Mouse (Mus musculus): ENCODE data around the gene Utrn. TPM values are rescaled to one million over a fixed set of nuclear protein-coding genes. Genes with fewer than 3 reads are reported as not detected.

Gene Utrn
- total and polyA plus RNA-seq, 3 experiments, result 9.4 to 115 (median 71.5) TPM

GRCm38 (mm10) chr10:12726041-12726608, 143.0 kb downstream of the Utrn start:
- H3K27me3 ChIP-seq (ENCODE audit: insufficient read depth, low read length), result no peaks in the 10 kb centered on the region
- DNase-seq (ENCODE audit: low spot score) (no peak), ATAC-seq (ENCODE audit: extremely low read depth, insufficient number of reproducible peaks, low FRiP score, poor library complexity, severe bottlenecking) (no peak)
- TF ChIP-seq POLR2AphosphoS5 (IDR thresholded peaks at IDR 0.05; ENCODE audit: insufficient replicate concordance, low read depth, low read length) (no peak), CTCF (IDR thresholded peaks at IDR 0.05; ENCODE audit: low read depth, low read length) (no peak), TAL1 (conservative IDR thresholded peaks at IDR 0.05; ENCODE audit: low read depth, low read length) (no peak), GATA2 (IDR thresholded peaks at IDR 0.05; ENCODE audit: borderline replicate concordance, low read depth, low read length) (no peak), GATA1 (IDR thresholded peaks at IDR 0.05; ENCODE audit: borderline replicate concordance, low read length) (no peak)
- H3K4me1 ChIP-seq (ENCODE audit: insufficient read depth, low read depth, low read length), result peaks cover 61% of the 10 kb centered on the region
- no peak overlapping the region for H3K4me3 ChIP-seq (ENCODE audit: low read depth, low read length)
- peaks cover 73% of the 10 kb centered on the region for H3K36me3 ChIP-seq (replicated peaks)
- H3K9me3 ChIP-seq (replicated peaks), result no peaks in the 10 kb centered on the region

GRCm38 (mm10) chr10:12724247-12725001, 144.7 kb downstream of the Utrn start:
- Histone ChIP-seq H3K4me3 (ENCODE audit: low read depth, low read length) (no peak overlapping the region; the same call in 1 of the 2 replicates), H3K36me3 (replicated peaks) (peaks cover 73% of the 10 kb centered on the region), H3K27me3 (ENCODE audit: insufficient read depth, low read length) (no peaks in the 10 kb centered on the region), H3K4me1 (ENCODE audit: insufficient read depth, low read depth, low read length) (peaks cover 62% of the 10 kb centered on the region), H3K9me3 (replicated peaks) (no peaks in the 10 kb centered on the region)
- TF ChIP-seq CTCF (IDR thresholded peaks at IDR 0.05; ENCODE audit: low read depth, low read length), result no peak
- no peak for TF ChIP-seq TAL1 (conservative IDR thresholded peaks at IDR 0.05; ENCODE audit: low read depth, low read length)
- no peak for TF ChIP-seq GATA2 (IDR thresholded peaks at IDR 0.05; ENCODE audit: borderline replicate concordance, low read depth, low read length)
- no peak for TF ChIP-seq POLR2AphosphoS5 (IDR thresholded peaks at IDR 0.05; ENCODE audit: insufficient replicate concordance, low read depth, low read length)
- ATAC-seq (ENCODE audit: extremely low read depth, insufficient number of reproducible peaks, low FRiP score, poor library complexity, severe bottlenecking) (no peak), DNase-seq (ENCODE audit: low spot score) (no peak)

- DNase-seq (ENCODE audit: low spot score) (peak; percentile 48), ATAC-seq (ENCODE audit: extremely low read depth, insufficient number of reproducible peaks, low FRiP score, poor library complexity, severe bottlenecking) (peak; percentile 90)
- Histone ChIP-seq H3K4me1 (ENCODE audit: insufficient read depth, low read depth, low read length) (peaks cover 63% of the 10 kb centered on the region), H3K36me3 (replicated peaks) (peaks cover 71% of the 10 kb centered on the region), H3K4me3 (ENCODE audit: low read depth, low read length) (no peak overlapping the region; the same call in 1 of the 2 replicates), H3K9me3 (replicated peaks) (no peaks in the 10 kb centered on the region), H3K27me3 (ENCODE audit: insufficient read depth, low read length) (no peaks in the 10 kb centered on the region)
- TF ChIP-seq POLR2AphosphoS5 (IDR thresholded peaks at IDR 0.05; ENCODE audit: insufficient replicate concordance, low read depth, low read length) (no peak), TAL1 (conservative IDR thresholded peaks at IDR 0.05; ENCODE audit: low read depth, low read length) (peak; percentile 82), CTCF (IDR thresholded peaks at IDR 0.05; ENCODE audit: low read depth, low read length) (no peak)
These were observed 145.9 kb downstream of the Utrn start for GRCm38 (mm10) chr10:12723269-12723668.

GRCm38 (mm10) chr10:12722111-12722510, 147.1 kb downstream of the Utrn start:
- no peak for DNase-seq (ENCODE audit: low spot score)
- H3K9me3 ChIP-seq (replicated peaks), result no peaks in the 10 kb centered on the region
- no peak overlapping the region; the same call in 1 of the 2 replicates for H3K4me3 ChIP-seq (ENCODE audit: low read depth, low read length)
- H3K27me3 ChIP-seq (ENCODE audit: insufficient read depth, low read length), result no peaks in the 10 kb centered on the region
- peaks cover 67% of the 10 kb centered on the region for H3K4me1 ChIP-seq (ENCODE audit: insufficient read depth, low read depth, low read length)
- TF ChIP-seq TAL1 (conservative IDR thresholded peaks at IDR 0.05; ENCODE audit: low read depth, low read length) (no peak), CTCF (IDR thresholded peaks at IDR 0.05; ENCODE audit: low read depth, low read length) (no peak), GATA2 (IDR thresholded peaks at IDR 0.05; ENCODE audit: borderline replicate concordance, low read depth, low read length) (no peak), GATA1 (IDR thresholded peaks at IDR 0.05; ENCODE audit: borderline replicate concordance, low read length) (no peak), POLR2AphosphoS5 (IDR thresholded peaks at IDR 0.05; ENCODE audit: insufficient replicate concordance, low read depth, low read length) (no peak)
- peaks cover 73% of the 10 kb centered on the region for H3K36me3 ChIP-seq (replicated peaks)
- no peak for ATAC-seq (ENCODE audit: extremely low read depth, insufficient number of reproducible peaks, low FRiP score, poor library complexity, severe bottlenecking)

GRCm38 (mm10) chr10:12718386-12718785, 150.8 kb downstream of the Utrn start:
- Histone ChIP-seq H3K4me1 (ENCODE audit: insufficient read depth, low read depth, low read length) (peaks cover 33% of the 10 kb centered on the region), H3K27me3 (ENCODE audit: insufficient read depth, low read length) (no peaks in the 10 kb centered on the region), H3K9me3 (replicated peaks) (no peaks in the 10 kb centered on the region), H3K4me3 (ENCODE audit: low read depth, low read length) (no peak overlapping the region), H3K36me3 (replicated peaks) (peaks cover 79% of the 10 kb centered on the region)
- ATAC-seq (ENCODE audit: extremely low read depth, insufficient number of reproducible peaks, low FRiP score, poor library complexity, severe bottlenecking), result no peak
- no peak for TF ChIP-seq GATA2 (IDR thresholded peaks at IDR 0.05; ENCODE audit: borderline replicate concordance, low read depth, low read length)
- no peak for TF ChIP-seq TAL1 (conservative IDR thresholded peaks at IDR 0.05; ENCODE audit: low read depth, low read length)
- no peak for TF ChIP-seq CTCF (IDR thresholded peaks at IDR 0.05; ENCODE audit: low read depth, low read length)
- no peak for TF ChIP-seq POLR2AphosphoS5 (IDR thresholded peaks at IDR 0.05; ENCODE audit: insufficient replicate concordance, low read depth, low read length)
- no peak for TF ChIP-seq GATA1 (IDR thresholded peaks at IDR 0.05; ENCODE audit: borderline replicate concordance, low read length)
- DNase-seq (ENCODE audit: low spot score), result no peak

GRCm38 (mm10) chr10:12717381-12717780, 151.8 kb downstream of the Utrn start:
- no peak for TF ChIP-seq CTCF (IDR thresholded peaks at IDR 0.05; ENCODE audit: low read depth, low read length)
- TF ChIP-seq TAL1 (conservative IDR thresholded peaks at IDR 0.05; ENCODE audit: low read depth, low read length), result no peak
- no peak for TF ChIP-seq GATA1 (IDR thresholded peaks at IDR 0.05; ENCODE audit: borderline replicate concordance, low read length)
- no peak for TF ChIP-seq GATA2 (IDR thresholded peaks at IDR 0.05; ENCODE audit: borderline replicate concordance, low read depth, low read length)
- no peak for TF ChIP-seq POLR2AphosphoS5 (IDR thresholded peaks at IDR 0.05; ENCODE audit: insufficient replicate concordance, low read depth, low read length)
- DNase-seq (ENCODE audit: low spot score) (no peak), ATAC-seq (ENCODE audit: extremely low read depth, insufficient number of reproducible peaks, low FRiP score, poor library complexity, severe bottlenecking) (no peak)
- Histone ChIP-seq H3K4me1 (ENCODE audit: insufficient read depth, low read depth, low read length) (peaks cover 23% of the 10 kb centered on the region), H3K36me3 (replicated peaks) (peaks cover 88% of the 10 kb centered on the region), H3K9me3 (replicated peaks) (no peaks in the 10 kb centered on the region), H3K27me3 (ENCODE audit: insufficient read depth, low read length) (no peaks in the 10 kb centered on the region), H3K4me3 (ENCODE audit: low read depth, low read length) (no peak overlapping the region)
